Mouse (Mus musculus): ENCODE data around the gene Olfr291. TPM values are rescaled to one million over a fixed set of nuclear protein-coding genes. Genes with fewer than 3 reads are reported as not detected.

Gene Olfr291
- total RNA-seq (2015; ENCODE audit: low replicate concordance) (not detected in 2 replicates), total RNA-seq (2017; ENCODE audit: low replicate concordance) (not detected in 2 replicates)

- no peak for ATAC-seq (replicated peaks; ENCODE audit: low FRiP score, poor library complexity, severe bottlenecking)
Observed at GRCm38 (mm10) chr7:84853253-84853652, at the start of gene Olfr291. TSS of gene Olfr291 (plus strand) at chr7:84853553.

GRCm38 (mm10) chr7:84805224-84805623 lies 48.1 kb upstream of the Olfr291 start:
- no peak for ATAC-seq (replicated peaks; ENCODE audit: low FRiP score, poor library complexity, severe bottlenecking)

GRCm38 (mm10) chr7:84806159-84806558 lies 47.2 kb upstream of the Olfr291 start:
- ATAC-seq (replicated peaks; ENCODE audit: low FRiP score, poor library complexity, severe bottlenecking), result no peak

GRCm38 (mm10) chr7:84884530-84884929 lies 31.2 kb downstream of the Olfr291 start:
- ATAC-seq (replicated peaks; ENCODE audit: low FRiP score, poor library complexity, severe bottlenecking), result no peak

Other genes with a start within 250 kb of the Olfr291 start
- gene Fah, start 246.8 kb upstream of the Olfr291 start, total RNA-seq (2015; ENCODE audit: low replicate concordance), result not detected in 2 replicates
- 3.1 TPM in 1 of 2 replicates, not detected in the other for gene Fah, start 246.8 kb upstream of the Olfr291 start, total RNA-seq (2017; ENCODE audit: low replicate concordance)
- 436 and 450 TPM in 2 replicates for gene Zfand6, start 163.6 kb upstream of the Olfr291 start, total RNA-seq (2015; ENCODE audit: low replicate concordance)
- gene Zfand6, start 163.6 kb upstream of the Olfr291 start, total RNA-seq (2017; ENCODE audit: low replicate concordance), result 548 and 626 TPM in 2 replicates
- not detected in 2 replicates for gene Vmn2r65, start 110.6 kb downstream of the Olfr291 start, total RNA-seq (2015; ENCODE audit: low replicate concordance)
- not detected in 2 replicates for gene Vmn2r65, start 110.6 kb downstream of the Olfr291 start, total RNA-seq (2017; ENCODE audit: low replicate concordance)
- under 0.01 TPM in 1 of 2 replicates, not detected in the other for gene Vmn2r66, start 158.7 kb downstream of the Olfr291 start, total RNA-seq (2015; ENCODE audit: low replicate concordance)
- gene Vmn2r66, start 158.7 kb downstream of the Olfr291 start, total RNA-seq (2017; ENCODE audit: low replicate concordance), result 0.09 TPM in 1 of 2 replicates, not detected in the other